Mouse (Mus musculus) MEL (cell line): ENCODE data around the gene Crk.

Source experiments
- CTCF ChIP-seq, 3 experiments: IDR thresholded peaks in 2 of 3; conservative IDR thresholded peaks in 1 of 3; 2 replicates each; pipeline ENCODE4 v1.5.1; 2011 to 2012; ENCODE audit warnings: low read length in 3 of 3, low read depth in 2 of 3, mild to moderate bottlenecking in 2 of 3, improper control_type of control experiment in 1 of 3, inconsistent platforms in 1 of 3, mixed read lengths in 1 of 3, moderate library complexity in 1 of 3; ENCODE audit not compliant: control insufficient read depth in 1 of 3, insufficient read depth in 1 of 3, poor library complexity in 1 of 3, severe bottlenecking in 1 of 3
- GABPA ChIP-seq: IDR thresholded peaks from 2 replicates; pipeline ENCODE4 v1.6.1; 2012; ENCODE audit warnings: low read depth, mild to moderate bottlenecking, inconsistent platforms, low read length, improper control_type of control experiment, moderate library complexity
- GATA1 ChIP-seq: IDR thresholded peaks from 2 replicates; pipeline ENCODE4 v1.6.1; 2011; ENCODE audit warnings: low read depth, low read length, improper control_type of control experiment
- POLR2A ChIP-seq, 2 experiments: IDR thresholded peaks; 2 replicates each; pipeline ENCODE4 v1.6.1; 2011 to 2012; ENCODE audit warnings: low read length in 2 of 2, mild to moderate bottlenecking in 2 of 2, control low read depth in 1 of 2, improper control_type of control experiment in 1 of 2, low read depth in 1 of 2, moderate library complexity in 1 of 2; ENCODE audit not compliant: control insufficient read depth in 1 of 2, insufficient read depth in 1 of 2, poor library complexity in 1 of 2
- SMC3 ChIP-seq: IDR thresholded peaks from 2 replicates; pipeline ENCODE4 v1.6.1; 2011; ENCODE audit warnings: low read depth, low read length, improper control_type of control experiment
- TCF12 ChIP-seq: IDR thresholded peaks from 2 replicates; pipeline ENCODE4 v1.6.1; 2014; ENCODE audit warnings: low read depth, mild to moderate bottlenecking, inconsistent platforms, low read length, improper control_type of control experiment, moderate library complexity

DNA sequence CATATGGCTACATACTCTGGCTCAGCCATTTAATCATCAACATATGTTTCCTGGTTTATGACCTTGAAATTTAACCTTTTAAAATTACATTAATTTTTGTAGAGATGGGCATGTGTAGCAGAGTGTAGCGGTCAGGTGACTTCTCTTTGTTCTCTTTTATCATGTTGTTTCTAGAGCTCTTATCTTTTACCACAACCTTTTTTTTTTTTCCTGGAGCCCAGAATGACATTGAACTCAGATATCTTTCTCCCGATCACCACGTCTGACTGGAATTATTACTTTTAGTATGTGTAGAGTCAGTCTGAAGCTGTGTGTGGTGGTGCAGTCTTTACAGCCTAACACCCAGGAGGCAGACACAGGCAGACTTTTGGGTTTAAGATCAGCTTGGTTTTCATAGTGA is 62.6 kb downstream of the Crk start:
- peak; percentile 73 for TF ChIP-seq TCF12
- no peak for TF ChIP-seq SMC3
- no peak for TF ChIP-seq CTCF (IDR thresholded peaks at IDR 0.05 in 2 of 3, conservative IDR thresholded peaks at IDR 0.05 in 1 of 3; ENCODE audit: control insufficient read depth in 1 of 3, insufficient read depth in 1 of 3, low read depth in 2 of 3, low read length in 3 of 3, poor library complexity in 1 of 3, severe bottlenecking in 1 of 3)
- TF ChIP-seq GABPA: no peak
- no peak for TF ChIP-seq POLR2A (IDR thresholded peaks at IDR 0.05; ENCODE audit: control insufficient read depth in 1 of 2, insufficient read depth in 1 of 2, low read depth in 1 of 2, low read length in 2 of 2, poor library complexity in 1 of 2)
- peak; percentile 94 for TF ChIP-seq GATA1
